Mouse (Mus musculus) hindbrain, embryonic 10.5 days (tissue): ENCODE results near the gene Nrip2. TPM values are rescaled to one million over a fixed set of nuclear protein-coding genes. Genes with fewer than 3 reads are reported as not detected.

Experiments used
- DNase-seq: peaks from one replicate; pipeline ENCODE4 v3.0.0-alpha.2; 2017; ENCODE audit warnings: low spot score
- H3K27ac ChIP-seq: fragments of 300-500 bp; sonication (generic); 2 replicates; pipeline ENCODE4 v1.5.1; 2016; ENCODE audit warnings: mild to moderate bottlenecking, moderate library complexity
- H3K27me3 ChIP-seq: fragments of 300-500 bp; sonication (generic); 2 replicates; pipeline ENCODE4 v1.6.1; 2016; ENCODE audit warnings: mild to moderate bottlenecking; ENCODE audit not compliant: poor library complexity, insufficient read depth, severe bottlenecking
- H3K36me3 ChIP-seq: fragments of 300-500 bp; sonication (generic); 2 replicates; pipeline ENCODE4 v1.6.1; 2016; ENCODE audit warnings: mild to moderate bottlenecking, moderate library complexity
- H3K4me1 ChIP-seq: fragments of 300-500 bp; sonication (generic); replicated peaks from 2 replicates; pipeline ENCODE4 v1.6.1; 2016; ENCODE audit warnings: mild to moderate bottlenecking
- H3K4me3 ChIP-seq: fragments of 300-500 bp; sonication (generic); 2 replicates; pipeline ENCODE4 v1.5.1; 2016; ENCODE audit warnings: mild to moderate bottlenecking, moderate library complexity
- H3K9me3 ChIP-seq: fragments of 300-500 bp; sonication (generic); 2 replicates; pipeline ENCODE4 v1.6.1; 2016; ENCODE audit warnings: mild to moderate bottlenecking, moderate library complexity
- WGBS: fragments of 180-500 bp; shearing (Covaris S2); methylation state at CpG from one replicate; pipeline ENCODE4 v1.1.7; 2016; 5-methylcytosine and 5-hydroxymethylcytosine counted together
- polyA plus RNA-seq: library from polyadenylated mRNA; unstranded; fragments of >200 nt; fragmentation: Nextera tagmentation; extraction: Ambion mirVana; gene quantifications from 2 replicates; pipeline ENCODE4 v1.2.1, GENCODE M21; 2016

The Nrip2 gene
- polyA plus RNA-seq, 1 experiment from 2014 or later = 3.3 TPM

- H3K36me3 ChIP-seq = no peaks in the 10 kb centered on the region
- H3K27me3 ChIP-seq = no peaks in the 10 kb centered on the region
- no peak overlapping the region for H3K4me3 ChIP-seq
- DNase-seq = no peak
- H3K4me1 ChIP-seq = no peaks in the 10 kb centered on the region; the same call in 1 of the 2 replicates
- WGBS = 85% methylated on average over 12 of the region's 12 CpGs
- H3K27ac ChIP-seq = no peak overlapping the region
- no peaks in the 10 kb centered on the region for H3K9me3 ChIP-seq
Observed at GRCm38 (mm10) chr6:128455835-128456605, 56.9 kb downstream of the Nrip2 start.

GRCm38 (mm10) chr6:128457186-128457585, 58.1 kb downstream of the Nrip2 start:
- no peaks in the 10 kb centered on the region for H3K36me3 ChIP-seq
- H3K4me1 ChIP-seq = no peaks in the 10 kb centered on the region; the same call in 1 of the 2 replicates
- 88% methylated on average over 5 of the region's 5 CpGs for WGBS
- no peaks in the 10 kb centered on the region for H3K27me3 ChIP-seq
- no peak overlapping the region for H3K27ac ChIP-seq
- no peak overlapping the region for H3K4me3 ChIP-seq
- no peaks in the 10 kb centered on the region for H3K9me3 ChIP-seq
- no peak for DNase-seq

GRCm38 (mm10) chr6:128460321-128460720, 61.2 kb downstream of the Nrip2 start:
- DNase-seq = no peak
- no peaks in the 10 kb centered on the region for H3K27me3 ChIP-seq
- H3K4me3 ChIP-seq = no peak overlapping the region
- no peaks in the 10 kb centered on the region; the same call in 1 of the 2 replicates for H3K4me1 ChIP-seq
- 31% methylated on average over 2 of the region's 2 CpGs for WGBS
- H3K9me3 ChIP-seq = no peaks in the 10 kb centered on the region
- no peak overlapping the region for H3K27ac ChIP-seq
- H3K36me3 ChIP-seq = no peaks in the 10 kb centered on the region

- Histone ChIP-seq H3K4me1 (peaks cover 3% of the 10 kb centered on the region), H3K27ac (no peak overlapping the region), H3K27me3 (no peaks in the 10 kb centered on the region), H3K36me3 (no peaks in the 10 kb centered on the region), H3K4me3 (no peak overlapping the region), H3K9me3 (no peaks in the 10 kb centered on the region)
- DNase-seq = no peak
- 84% methylated on average over 14 of the region's 14 CpGs for WGBS
Observed at GRCm38 (mm10) chr6:128460729-128461503, 61.8 kb downstream of the Nrip2 start.

GRCm38 (mm10) chr6:128461606-128462005, 62.5 kb downstream of the Nrip2 start:
- no peak overlapping the region for H3K4me3 ChIP-seq

GRCm38 (mm10) chr6:128464996-128465395, 65.9 kb downstream of the Nrip2 start:
- 81% methylated on average over 4 of the region's 4 CpGs for WGBS
- Histone ChIP-seq H3K27me3 (no peaks in the 10 kb centered on the region), H3K4me3 (no peak overlapping the region), H3K4me1 (peaks cover 9% of the 10 kb centered on the region), H3K36me3 (no peaks in the 10 kb centered on the region), H3K27ac (no peak overlapping the region), H3K9me3 (no peaks in the 10 kb centered on the region)
- no peak for DNase-seq

More at GRCm38 (mm10) chr6:128461606-128462005, 62.5 kb downstream of the Nrip2 start:
- no peaks in the 10 kb centered on the region for H3K27me3 ChIP-seq
- H3K27ac ChIP-seq = no peak overlapping the region
- peaks cover 9% of the 10 kb centered on the region for H3K4me1 ChIP-seq
- no peak for DNase-seq
- H3K36me3 ChIP-seq = no peaks in the 10 kb centered on the region
- no peaks in the 10 kb centered on the region for H3K9me3 ChIP-seq

Other genes starting within 250 kb of the Nrip2 start
- 2.5 and 2.9 TPM in 2 replicates for gene Tead4, start 98.5 kb upstream of the Nrip2 start, polyA plus RNA-seq
- 19.1 and 21.4 TPM in 2 replicates for gene Tulp3, start 43.4 kb upstream of the Nrip2 start, polyA plus RNA-seq
- gene Rhno1, start 36.4 kb upstream of the Nrip2 start, polyA plus RNA-seq = 177 and 192 TPM in 2 replicates
- 61.2 and 67.0 TPM in 2 replicates for gene Foxm1, start 36.3 kb upstream of the Nrip2 start, polyA plus RNA-seq
- 0.62 and 0.86 TPM in 2 replicates for gene Tex52, start 23.8 kb upstream of the Nrip2 start, polyA plus RNA-seq
- not detected in 2 replicates for gene Gm44596, start 23.8 kb upstream of the Nrip2 start, polyA plus RNA-seq
- gene Itfg2, start 25.6 kb downstream of the Nrip2 start, polyA plus RNA-seq = 39.0 and 41.3 TPM in 2 replicates
- 548 and 688 TPM in 2 replicates for gene Fkbp4, start 39.4 kb downstream of the Nrip2 start, polyA plus RNA-seq
- gene Pzp, start 127.4 kb downstream of the Nrip2 start, polyA plus RNA-seq = not detected in 2 replicates
- gene A2ml1, start 182.3 kb downstream of the Nrip2 start, polyA plus RNA-seq = 0.04 TPM in 1 of 2 replicates, not detected in the other
- gene Klrb1a, start 224.2 kb downstream of the Nrip2 start, polyA plus RNA-seq = not detected in 2 replicates